Mouse (Mus musculus) gastrocnemius, adult 8-10 months (tissue): ENCODE measurements around the gene Gzmm. TPM values are rescaled to one million over a fixed set of nuclear protein-coding genes. Genes with fewer than 3 reads are reported as not detected.

ENCODE experiments used
- DNase-seq, 2 experiments: peaks; one replicate each; pipeline ENCODE4 v3.0.0; 2022; ENCODE audit warnings: low spot score in 2 of 2
- total RNA-seq, 4 experiments: library from RNA; stranded (reverse); gene quantifications; 2 replicates each; pipeline ENCODE4 v1.2.4; 2022

The Gzmm gene
- 10 to 100 TPM in 3 of 4 experiments, 1 to 10 TPM in 1; 9.9 to 15.9 (median 10.2) TPM for total RNA-seq

DNA sequence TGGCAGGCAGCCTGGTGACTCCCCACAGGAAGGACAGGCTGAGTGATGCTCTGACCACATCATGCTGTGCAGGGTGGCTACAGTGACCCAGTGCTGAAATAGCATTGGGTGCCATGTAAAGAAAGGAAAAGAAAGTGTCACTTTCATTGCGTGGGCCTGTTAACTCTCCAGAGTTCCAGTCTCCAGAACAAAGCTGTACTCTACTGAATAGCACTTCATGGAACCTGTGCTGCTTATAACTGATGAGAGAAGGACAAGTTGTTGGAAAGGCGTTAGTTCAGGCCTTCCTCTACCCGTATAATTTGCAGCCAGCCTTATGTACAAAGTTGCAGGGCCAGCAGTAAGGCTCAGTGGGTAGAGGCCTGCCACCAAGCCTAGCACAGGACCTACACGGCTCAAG lies at the start of gene Gzmm:
Gzmm (plus strand) TSS at position 301 of the 400 bp plus-strand sequence.
- DNase-seq, result no peak

DNA sequence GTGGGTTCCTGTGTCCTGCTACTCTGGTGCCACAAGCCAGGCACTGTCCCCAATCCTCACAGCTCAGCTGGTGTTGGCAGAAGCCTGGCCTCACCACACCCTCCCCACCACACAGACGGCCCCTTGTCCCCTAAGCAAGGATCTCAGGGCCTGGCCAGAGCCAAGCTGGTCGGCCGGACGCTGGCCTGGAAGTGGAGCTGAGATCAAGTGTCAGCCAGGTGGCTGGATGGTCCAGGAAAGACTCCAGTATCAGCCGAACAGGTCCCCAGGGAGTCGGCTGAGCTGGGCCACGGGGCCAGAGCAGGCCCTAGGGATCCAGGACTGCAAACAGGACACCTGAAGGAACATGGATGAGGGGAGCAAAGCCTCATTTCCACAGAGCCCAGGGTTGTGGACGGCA lies 43.1 kb upstream of the Gzmm start, which contains the start of gene Odf3l2:
Odf3l2 (minus strand) TSS at position 28 of the 400 bp plus-strand sequence.
- peak; percentile 76 to 88 for DNase-seq

DNA sequence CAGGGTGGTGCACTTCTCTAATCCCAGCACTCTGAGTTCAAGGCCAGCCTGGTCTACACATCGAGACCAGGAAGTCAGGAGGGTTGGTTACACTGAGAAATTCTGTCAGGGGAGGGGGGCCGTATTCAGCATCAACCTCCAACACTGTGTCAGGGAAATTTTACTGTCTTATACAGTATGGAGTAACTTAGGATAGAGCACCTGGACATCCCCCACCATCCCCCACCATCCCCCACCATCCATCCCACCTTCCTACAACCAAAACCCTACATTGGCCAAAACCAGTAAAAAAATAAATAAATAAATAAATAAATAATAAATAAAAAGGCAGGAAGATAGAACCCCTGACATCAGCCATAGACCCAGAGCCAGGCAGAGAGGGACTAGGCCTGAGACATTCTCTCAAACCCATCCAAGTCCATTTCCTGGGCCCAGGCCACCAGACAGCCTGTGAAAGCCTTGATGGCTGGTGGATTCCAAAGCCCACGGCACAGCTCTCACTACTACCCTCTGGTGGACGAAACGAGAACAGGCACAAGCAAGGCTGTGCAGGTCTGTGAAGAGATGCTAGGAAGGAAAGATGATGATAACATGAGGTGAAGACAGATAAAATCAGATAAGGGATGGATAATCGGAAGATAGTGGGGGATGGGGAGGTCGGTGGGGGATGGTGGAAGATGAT lies 39.6 kb upstream of the Gzmm start:
- DNase-seq, result peak; percentile 56 to 59

DNA sequence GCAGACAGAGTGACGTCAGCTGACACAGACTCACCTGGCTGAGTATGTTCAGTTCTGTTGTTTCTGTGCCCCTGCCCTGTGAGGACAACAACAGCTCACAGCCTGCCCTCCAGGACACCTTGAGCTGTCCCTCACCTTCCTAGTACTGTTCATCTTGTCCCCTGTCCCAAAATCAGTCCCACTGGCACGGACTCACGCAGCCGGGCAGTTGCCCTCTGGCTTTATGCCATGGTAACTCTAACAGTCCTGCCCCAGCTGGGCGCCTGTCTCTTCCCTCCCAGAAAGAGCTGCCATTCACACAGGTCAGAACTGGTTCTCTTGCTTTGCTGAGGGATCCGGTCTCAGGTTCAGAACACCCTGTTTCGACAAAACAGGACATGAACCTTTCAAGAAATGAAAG lies 36.0 kb upstream of the Gzmm start:
- peak; percentile 49 to 58 for DNase-seq

GRCm38 (mm10) chr10:79654946-79655395 lies 33.8 kb upstream of the Gzmm start:
- DNase-seq, result no peak

- DNase-seq, result no peak
These were observed 30.0 kb upstream of the Gzmm start for GRCm38 (mm10) chr10:79658829-79659228.

GRCm38 (mm10) chr10:79660298-79660697 lies 28.5 kb upstream of the Gzmm start:
- no peak for DNase-seq

GRCm38 (mm10) chr10:79661861-79662260 lies 27.0 kb upstream of the Gzmm start:
- no peak for DNase-seq

DNA sequence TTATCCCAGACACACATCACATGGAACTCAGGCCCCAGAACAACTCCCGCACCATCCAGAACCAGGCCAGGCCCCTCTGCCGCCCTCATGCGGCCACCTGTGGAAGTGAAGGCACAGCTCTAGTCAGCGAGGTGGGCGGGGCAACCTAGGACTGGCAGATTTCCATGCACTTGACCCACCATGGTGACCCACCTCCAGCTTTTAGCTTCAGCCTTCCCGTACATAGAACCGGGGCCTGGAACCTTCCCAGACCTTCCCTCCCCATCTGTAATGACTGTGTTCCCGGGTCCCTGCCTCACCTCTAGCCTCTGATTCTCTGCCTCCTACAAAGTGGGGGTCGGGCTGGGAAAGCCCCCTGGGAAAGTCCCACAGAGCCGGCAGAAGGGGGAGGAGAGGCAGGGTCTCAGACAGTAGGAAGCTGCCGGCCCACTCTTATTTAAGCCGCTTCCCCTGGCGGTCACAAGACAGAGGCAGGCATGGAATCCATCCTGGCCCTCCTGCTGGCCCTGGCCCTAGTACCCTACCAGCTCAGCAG lies 24.6 kb upstream of the Gzmm start, which contains the start of gene Madcam1:
Madcam1 (plus strand) TSS at position 429 of the 535 bp plus-strand sequence.
- peak in 1 of 2 experiments; percentile 56 for DNase-seq

DNA sequence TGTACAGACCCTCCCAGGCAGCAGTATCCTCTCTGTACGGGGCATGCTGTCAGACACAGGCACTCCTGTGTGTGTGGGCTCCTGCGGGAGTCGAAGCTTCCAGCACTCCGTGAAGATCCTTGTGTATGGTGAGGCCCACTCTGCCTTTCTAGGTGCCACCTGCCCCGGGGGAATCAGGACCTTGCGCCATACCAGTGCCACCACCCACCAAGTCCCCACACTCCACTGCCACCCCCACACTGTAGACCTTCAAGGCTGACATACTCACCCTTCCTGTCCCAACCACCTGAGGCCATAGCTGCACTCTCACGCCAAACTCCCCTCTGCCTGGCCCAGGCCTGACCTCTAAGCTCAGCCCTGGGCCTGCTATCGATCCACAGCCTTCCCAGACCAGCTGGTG lies 23.8 kb upstream of the Gzmm start:
- no peak for DNase-seq

DNA sequence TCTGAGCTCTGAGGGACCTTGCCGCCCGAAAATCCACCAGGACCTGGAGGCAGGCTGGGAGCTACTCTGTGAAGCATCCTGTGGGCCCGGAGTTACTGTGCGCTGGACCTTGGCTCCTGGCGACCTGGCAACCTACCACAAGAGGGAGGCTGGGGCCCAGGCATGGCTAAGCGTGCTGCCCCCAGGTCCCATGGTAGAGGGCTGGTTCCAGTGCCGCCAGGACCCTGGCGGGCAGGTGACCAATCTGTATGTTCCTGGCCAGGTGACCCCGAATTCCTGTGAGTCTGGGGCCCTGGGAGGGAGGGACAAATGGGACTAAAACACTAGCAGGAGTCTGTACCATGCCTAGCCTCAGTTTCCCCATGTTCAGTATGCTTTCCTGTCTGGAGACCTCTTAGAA lies 22.3 kb upstream of the Gzmm start:
- DNase-seq, result no peak

- no peak for DNase-seq
These were observed 20.7 kb upstream of the Gzmm start for GRCm38 (mm10) chr10:79668076-79668475.

DNA sequence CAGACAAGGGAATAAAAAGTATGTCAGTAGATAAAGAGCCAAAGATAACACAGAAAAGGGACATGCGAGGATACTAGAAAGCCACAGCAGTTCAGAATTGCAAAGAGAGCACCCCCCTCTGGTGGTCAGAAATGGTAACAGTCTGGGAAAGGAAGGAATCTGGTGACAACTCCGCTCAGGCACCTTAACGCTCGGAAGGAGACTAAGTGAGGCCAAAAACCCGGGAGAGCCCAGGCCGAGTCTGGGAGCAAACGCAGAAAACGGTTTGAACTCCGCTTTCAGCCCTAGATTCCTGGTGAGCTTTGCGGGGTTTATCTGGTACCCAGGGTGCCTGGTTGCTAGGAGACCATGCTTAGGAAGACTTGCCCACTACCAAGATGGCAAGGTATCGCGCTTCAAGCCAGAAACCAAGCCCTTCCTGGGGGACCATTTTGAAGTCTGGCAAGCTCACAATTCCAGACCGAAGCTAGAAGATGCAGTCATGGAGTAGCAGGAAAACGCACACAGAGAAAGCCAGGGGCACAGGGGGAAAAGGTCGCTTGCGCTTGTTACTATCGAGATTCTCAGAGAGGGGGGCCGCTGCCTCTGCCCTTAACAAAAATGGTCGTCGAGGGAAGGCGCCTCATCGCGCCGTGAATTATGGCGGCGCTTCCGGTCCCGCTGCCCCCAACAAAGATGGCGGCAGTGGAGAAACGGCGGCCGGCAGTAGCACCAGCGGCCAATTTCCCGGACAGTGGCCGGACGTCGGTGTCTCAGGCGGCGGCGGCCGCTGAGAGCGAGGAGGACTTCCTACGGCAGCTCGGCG lies 19.8 kb upstream of the Gzmm start, which contains the start of gene Tpgs1:
Tpgs1 (plus strand) TSS at position 599 of the 805 bp plus-strand sequence.
- DNase-seq, result peak; percentile 83 to 84

DNA sequence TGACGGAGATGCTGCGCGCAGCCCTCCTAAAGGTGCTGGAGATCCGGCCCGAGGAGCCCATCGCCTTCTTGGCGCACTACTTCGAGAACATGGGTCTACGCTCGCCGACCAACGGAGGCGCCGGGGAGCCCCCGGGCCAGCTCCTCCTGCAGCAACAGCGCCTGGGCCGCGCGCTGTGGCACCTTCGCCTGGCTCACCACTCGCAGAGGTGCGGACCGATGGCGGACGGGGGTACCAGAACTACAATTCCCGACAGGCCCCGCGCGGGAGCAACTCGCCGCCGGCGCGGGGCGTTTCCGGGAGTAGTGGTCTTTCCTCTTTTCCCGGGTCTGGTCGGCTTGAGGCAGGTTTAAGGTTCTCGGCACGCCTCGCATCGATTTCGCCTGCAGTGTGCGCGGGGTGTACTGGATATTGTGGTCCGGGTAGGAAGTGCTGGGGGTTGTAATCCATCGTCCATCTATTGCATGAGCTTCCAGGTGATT lies 19.2 kb upstream of the Gzmm start:
- peak in 1 of 2 experiments; percentile 43 for DNase-seq

- no peak for DNase-seq
These were observed 18.5 kb upstream of the Gzmm start for GRCm38 (mm10) chr10:79670071-79670888.

GRCm38 (mm10) chr10:79671396-79672087 lies 17.3 kb upstream of the Gzmm start:
- no peak for DNase-seq

GRCm38 (mm10) chr10:79672088-79672455 lies 16.7 kb upstream of the Gzmm start:
- no peak for DNase-seq

DNA sequence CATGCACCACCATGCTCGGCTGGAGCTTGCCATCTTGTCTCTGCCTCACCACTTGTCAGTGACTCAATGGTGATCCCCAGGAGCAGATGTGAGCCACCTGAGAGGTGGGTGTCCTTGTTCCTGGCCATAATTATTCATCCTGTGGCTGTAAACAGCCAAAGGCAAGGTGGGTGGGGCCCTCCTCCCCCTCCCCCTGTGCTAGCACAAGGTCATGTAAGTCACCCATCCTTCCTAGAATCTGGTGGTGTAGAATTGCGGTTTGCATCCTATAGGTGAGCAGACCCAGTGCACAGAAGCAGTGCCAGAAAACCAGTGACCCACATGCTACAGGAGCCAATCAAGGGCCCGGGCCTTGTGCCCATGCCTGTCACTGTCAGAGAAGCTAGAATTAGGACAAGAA lies 15.8 kb upstream of the Gzmm start:
- no peak for DNase-seq

DNA sequence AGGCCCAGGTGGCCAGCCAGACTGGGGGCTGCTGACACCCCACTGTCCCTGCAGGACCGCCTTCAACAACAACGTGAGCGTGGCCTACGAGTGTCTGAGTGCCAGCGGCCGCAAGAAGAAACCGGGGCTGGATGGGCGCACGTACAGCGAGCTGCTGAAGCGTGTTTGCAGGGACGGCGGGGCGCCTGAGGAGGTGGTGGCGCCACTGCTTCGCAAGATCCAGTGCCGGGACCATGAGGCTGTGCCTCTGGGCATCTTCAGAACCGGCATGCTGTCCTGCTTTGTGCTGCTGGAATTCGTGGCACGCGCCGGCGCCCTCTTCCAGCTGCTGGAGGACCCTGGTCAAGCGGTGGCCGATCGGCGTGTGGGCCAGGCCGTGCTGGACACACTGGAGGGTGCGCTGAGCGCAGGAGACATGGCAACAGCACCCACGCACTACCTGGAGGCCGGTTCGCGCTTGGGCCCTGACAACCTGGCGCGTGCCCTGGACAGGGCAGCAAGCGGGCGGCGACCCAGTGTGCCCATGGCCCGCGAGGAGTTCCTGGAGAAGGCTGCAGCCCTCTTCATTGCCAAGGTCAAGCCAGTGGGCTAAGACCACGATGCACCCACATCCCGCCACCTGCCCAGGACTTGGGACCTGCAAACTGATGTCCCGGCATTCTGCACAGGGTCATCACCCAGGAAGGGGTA lies 13.3 kb upstream of the Gzmm start:
- no peak for DNase-seq
